Mouse (Mus musculus) cerebellum, postnatal 4 days (tissue): ENCODE measurements at regions not wholly inside any gene's neighbourhood (a gene's known extent, or its start where the extent isn't known, plus 50 kb on each side); places are given as distances from the start of the nearest gene placed in this dataset.
A peak's percentile ranks its signal among the peaks of the same experiment; 100 is the strongest.

Source experiments
- DNase-seq, 2 experiments: peaks; one replicate each; pipeline ENCODE4 v3.0.0; 2022; ENCODE audit warnings: low spot score in 2 of 2, mixed read lengths in 1 of 2

DNA sequence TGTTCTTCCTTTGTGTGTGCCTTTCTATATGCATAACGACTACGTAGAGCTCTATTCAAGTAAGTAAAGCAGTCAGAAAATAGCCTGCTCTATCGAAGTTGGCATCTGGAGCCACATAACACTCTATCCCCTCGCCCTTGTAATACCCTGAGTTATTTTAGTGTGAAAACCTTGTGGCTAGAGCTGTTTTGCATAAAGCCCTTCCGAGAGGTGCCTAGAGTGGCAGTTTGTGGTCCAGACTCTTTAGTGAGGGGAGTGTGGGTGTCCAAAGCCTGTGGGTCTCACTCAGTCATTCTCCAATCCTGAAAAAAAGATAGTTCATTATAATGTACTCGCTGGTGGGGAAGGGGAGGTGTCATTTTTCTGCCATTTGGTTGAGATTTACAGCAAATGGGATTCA lies 855.2 kb upstream of the Car8 start:
- no peak for DNase-seq

DNA sequence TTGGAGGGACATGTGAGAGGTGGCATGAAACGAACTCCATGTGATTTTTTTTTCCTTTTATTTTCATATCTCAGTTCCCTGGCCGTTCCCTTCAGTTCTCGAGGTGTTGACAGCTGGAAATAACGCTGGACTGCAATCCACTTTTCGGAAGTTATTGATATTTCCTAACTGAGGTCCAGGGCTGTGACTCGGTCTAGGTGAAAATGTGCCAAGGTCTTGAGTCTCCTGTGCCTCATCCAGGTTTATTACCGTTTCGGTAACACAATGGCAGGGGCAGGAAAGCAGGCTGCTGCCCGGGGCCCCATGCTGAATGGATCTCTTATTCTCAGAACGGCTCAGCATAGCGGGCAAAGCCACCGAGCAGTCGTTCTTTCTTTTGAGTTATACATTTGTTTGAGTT lies 844.7 kb upstream of the Car8 start:
- no peak for DNase-seq

DNA sequence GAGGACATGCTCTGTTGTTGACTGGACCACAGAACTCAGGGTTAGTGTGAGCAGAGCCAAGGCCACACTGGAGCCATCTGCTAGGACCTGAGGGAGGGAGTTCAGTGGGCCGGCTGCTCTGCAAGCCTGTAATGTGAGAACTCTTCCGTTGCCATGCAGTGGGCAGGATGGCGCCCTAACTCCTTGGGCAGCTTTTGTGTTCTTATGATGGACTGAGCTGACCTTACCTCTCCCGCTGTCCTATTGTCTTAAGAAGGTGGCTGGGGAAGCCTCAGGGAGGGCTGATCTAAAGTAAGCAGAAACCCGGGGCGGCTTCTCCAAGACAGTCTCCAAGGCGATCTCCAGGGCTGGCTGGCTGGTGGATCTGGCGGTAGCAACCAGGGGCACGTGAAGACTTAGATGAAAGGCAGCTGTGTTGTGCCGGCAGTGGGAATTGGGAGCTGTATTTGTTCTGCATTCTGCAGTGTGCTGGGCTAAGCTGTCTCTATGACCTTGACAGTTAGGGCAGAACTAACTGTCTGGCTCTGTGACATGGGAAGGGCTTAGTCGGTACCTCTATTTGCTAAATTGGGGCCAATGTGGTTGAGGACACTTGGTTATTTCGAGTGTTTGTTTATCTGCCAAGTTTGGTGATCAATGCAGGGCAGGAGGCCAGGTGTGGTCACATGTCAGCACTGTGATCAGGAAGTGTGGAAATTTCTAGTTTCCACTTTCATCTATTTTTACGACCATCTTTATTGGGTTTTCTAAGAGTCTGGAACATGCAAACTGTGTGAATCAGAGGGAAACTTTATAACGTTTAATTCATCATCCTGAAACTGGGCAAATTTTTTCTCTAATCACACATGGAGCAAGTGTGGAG lies 843.1 kb upstream of the Car8 start:
- DNase-seq, result peak in 1 of 2 experiments; percentile 46

DNA sequence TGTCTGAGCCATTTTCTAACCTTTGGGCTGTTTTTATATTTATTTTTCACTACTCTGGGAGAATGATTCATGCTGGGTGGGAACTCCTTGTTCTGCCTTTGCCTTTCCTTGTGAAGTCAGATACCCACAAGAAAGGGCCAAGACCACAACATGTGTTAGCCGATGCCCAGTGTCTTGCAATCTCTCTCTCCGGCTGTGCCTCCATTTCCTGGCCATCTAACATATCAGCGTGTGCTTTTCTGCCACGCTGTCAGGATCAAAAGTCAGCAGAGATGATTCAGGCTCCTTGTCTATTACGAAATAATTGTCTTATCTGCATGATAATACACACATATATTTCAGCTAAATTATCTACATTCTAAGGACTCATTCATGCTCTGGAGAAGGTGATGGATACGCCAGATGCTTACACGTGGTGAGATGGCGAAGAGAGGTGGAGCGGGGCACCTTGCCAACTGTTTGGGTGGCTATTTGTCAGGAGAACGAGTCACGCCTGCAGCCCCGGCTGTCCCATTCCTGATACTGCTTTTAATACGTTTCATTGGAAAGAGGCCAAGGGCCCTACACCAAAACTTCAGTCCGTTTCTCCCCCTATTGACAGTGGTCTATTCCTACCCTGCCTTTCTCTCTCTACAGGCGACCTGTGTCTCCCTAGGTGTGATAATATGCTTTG lies 842.1 kb upstream of the Car8 start:
- peak in 1 of 2 experiments; percentile 70 for DNase-seq

DNA sequence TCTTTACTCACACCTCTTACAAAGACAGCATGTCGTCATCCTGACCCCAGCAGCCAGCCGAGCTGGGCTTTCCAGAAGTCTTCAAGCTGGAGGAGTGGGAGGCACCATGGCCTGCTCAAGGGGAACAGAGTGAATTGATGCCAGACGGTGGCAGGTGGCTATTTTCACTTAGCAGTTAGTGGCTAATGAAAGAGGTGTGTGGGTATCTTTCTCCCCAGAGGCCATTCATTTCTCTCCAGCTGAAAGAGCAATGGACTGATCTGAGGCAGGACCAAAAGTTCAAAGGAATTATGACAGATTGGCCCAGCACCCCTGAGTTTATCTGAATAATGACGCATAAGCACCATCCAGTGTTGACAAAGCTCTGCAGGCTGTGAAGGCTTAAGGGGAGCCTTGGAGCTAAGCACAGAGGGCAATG lies 841.0 kb upstream of the Car8 start:
- DNase-seq, result no peak

DNA sequence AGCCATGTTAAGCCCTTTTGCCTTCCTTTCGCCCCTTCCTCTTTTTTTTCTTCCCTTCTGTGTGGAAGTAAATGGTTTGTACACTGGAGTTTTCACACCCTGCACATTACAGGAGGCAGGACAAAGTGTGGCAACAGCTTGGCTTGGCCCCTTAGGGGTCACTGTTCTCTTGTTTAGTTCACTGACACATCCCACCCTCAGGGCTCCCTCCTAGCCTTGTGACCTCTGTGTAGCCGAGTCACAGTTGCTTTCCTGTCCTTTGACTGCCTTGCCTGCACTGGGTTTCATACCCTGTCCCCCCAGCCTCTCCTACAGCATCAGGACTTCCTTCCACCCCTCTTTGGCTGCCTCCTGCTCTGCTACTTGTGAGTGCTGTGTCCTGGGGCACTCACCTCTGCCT lies 835.6 kb upstream of the Car8 start:
- DNase-seq, result no peak

DNA sequence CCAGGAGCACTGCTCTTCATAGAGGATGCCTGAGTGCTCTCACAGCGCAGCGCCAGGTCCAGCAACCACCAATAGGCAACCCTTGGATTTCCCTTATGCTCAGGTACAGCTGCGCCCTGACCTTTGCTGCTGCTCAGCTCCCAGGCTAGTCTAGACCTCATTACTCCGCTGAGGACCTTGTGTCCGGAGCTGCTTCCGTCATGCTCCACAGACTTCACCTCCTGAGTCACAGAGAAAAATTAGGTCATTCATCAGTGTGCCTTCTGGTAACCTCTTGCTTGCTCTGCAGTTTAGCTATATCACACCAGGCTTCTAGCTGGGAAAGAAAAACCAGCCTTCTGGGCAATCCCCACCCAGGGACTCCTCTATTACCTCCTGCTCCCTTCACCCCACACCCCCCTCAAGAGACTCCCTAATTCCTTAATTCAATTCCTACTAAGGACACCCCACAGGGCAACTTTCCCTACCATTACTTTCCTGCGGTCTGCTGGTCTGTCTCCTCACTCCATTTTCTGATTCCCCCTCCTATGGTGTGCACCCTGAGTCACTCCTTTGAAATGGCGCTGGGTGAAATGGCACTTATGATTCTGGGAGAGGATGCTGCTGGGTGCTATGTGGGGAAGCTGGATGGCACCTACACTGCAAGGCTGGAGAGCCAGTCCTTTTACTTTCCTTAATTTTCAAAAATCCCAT lies 835.0 kb upstream of the Car8 start:
- DNase-seq, result no peak

DNA sequence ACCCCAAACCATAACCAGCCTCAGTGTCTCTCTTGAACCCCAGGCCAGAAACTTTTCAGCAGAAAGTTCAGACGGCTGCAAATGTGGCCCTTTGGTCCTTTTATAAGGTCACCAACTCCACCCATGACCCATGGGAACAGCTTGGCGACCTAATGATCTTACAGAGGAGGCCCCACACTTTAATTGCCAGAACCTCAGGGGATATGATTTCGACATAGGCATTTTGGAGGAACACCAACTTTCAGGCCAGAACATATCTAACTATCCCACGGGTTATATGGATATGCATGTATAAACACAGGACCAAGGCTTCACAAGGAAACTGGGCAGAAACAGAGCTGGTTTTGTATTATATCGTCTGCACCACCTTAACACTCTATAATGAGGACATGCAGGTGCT lies 833.5 kb upstream of the Car8 start:
- DNase-seq, result no peak

DNA sequence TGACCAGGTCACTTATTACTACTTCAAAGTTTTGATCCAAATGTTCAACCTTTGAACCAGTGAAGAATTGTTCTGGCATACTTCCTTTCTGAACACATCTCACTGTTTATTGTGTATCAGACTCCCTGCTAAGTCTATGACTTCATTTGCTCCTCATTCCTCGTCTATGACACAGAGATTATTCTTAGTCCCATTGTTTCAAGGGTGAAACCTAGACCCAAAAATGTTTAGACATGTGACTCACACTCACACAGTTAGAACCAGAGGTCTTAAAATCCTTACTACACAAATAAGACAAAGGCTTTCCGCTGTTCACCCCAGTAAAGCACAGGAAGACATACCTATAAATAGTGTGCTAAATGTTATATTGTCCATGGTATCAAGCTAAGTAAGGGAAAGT lies 829.0 kb upstream of the Car8 start:
- DNase-seq, result no peak

DNA sequence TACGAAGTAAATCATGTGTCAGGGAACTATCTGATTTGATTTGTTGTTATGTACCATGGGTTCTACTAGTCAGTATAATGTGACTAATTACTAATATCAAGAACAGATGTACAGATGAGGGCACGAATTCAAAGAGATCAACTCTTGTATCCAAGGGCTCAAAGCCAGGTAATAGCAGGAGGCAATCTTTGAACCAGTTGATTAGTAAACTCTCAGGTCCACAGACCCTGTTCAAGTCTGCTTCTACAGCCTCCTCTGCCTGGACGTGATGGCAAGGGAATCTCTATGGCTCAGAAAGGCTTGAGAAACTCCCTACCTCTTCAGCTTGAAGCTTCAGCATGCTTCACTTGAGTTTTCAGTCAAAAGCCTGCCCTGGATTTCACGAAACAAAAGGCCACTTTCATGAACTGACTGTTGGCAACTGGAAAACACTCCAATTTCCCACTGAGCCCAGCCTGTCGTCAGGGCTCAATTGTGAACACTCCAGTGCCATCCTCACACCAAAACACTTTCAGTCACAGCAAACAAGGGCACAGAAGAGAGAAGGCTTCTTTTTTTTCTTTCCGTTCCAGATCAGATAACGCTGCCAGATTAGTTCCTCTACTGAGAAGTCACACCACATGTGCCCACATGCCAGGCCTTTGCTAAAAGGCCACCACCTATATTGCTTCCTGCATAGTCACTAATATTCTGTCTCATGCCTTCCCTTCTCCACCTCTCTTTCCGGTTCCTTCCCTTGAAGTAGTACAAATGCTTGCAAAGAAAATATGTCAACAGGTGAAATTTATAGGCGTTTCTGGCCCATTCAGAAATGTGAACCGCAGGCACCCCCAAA lies 827.4 kb upstream of the Car8 start:
- no peak for DNase-seq

DNA sequence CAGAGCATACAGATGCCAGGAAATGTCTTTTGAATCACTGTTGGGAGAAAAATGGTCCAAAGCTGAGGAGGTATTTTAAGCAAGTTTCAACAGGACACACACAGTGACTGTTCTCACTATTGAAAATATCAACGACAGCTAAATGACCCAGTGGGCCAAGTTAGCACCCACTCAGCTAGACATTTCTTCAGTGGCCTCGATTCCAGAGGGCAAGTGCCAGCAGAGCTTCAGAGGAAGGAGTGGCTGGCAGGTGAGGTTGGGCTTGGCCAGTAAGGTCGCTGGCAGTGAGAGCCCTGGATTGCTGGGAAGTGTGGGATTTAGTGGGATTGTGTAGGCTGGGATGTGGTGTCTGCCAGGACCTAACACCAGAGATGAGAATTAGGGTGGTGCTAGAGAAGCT lies 823.1 kb upstream of the Car8 start:
- no peak for DNase-seq

DNA sequence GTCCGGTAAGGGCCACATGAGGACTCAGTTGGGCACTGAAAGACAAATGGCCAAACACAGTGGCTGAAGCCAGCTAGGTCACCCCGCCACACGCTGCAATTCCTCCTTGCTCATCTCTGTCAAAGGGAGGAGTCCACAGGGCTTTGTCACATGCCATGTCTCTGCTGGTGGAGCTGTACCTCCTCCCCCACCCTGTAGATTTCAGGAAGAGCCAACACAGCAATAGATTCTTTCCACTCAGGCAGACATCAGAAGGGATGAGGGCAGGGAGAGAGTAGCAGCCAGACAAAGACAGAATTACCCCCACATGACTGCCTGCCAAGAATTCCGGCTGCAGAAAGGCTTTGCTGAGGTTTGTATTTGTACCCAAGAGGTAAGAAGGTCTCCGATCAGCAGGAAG lies 821.4 kb upstream of the Car8 start:
- DNase-seq, result no peak

DNA sequence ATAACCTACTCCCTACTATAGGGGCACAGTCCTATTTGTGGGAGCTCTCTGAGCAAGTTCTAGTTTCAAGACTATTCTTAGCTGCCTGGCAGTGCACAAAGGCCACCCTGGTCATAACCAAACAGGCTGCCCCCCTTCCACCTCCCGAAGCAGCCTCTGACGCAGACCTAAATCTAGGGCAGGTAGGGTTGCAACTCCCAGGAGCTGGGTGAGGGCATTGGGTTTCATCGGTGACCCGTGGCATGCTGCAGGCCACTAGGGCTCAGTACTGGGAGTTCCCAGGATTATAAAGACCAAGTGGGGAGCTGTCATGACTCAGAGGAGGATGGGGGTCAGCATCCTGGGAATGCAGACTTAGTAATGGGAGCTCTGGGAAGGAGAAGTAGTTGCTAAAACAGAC lies 818.8 kb upstream of the Car8 start:
- no peak for DNase-seq

DNA sequence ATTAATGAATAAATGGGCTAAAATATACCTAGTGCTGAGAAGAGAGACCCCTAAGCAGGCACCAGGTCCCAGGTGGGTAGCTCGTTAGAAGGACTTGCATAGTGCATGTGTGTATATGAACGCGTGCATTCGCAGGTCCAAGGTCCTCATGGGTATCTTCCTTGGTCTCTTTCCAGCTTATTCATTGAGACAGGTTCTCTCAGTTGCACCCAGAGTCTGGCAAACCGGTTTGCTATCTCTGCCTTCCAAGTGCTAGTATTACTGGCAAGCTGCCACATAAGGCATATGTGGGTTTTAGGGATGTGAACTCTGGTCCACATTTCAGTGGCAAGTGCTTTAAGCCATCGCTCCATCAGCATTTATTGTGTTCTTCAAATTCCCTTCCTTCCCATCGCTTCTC lies 818.3 kb upstream of the Car8 start:
- DNase-seq, result no peak

DNA sequence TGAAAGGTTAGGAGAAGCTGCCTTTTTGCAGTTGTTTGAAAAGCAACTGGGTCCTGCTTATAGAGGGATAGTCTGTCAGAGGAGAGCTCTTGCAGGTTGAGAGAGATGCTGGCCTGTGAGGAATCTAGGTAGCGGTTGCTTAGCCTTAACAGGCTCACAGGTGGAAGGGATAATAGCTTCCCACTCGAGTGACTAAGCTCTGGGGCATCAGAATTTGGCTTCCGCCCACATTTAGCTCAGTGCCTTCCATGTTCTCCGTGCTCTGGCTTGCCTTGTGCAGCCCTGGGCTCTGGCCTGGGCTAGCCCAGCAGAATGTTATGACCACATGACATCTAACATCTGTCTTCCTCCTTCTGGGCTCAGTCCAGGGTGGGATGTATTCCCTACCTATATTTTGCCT lies 817.0 kb upstream of the Car8 start:
- DNase-seq, result no peak

DNA sequence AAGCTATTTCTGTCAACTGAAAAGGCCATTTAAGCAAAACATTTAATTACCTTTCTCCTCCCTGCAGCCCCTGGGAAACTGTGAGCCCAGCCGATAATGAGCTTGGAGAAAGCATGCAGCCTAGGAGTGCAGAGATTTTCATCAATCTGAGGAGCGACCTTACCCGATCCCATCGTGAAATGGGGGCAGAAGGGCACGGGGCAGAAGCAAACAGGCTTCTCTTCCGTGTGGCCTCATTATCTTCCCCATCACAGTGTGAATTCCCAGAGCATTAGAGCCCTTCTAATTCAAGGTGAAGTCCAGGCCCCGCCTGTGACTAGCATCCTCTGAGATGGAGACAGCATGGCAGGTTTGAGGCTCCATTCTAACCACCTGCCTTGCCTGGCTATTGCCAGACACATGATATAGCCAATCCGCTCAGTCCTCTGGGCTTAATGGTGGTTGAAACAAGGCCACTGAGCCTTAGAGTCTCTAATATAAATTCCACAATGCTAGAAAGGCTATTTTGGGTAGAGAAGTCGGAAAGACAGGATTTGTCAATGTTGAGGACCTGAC lies 816.5 kb upstream of the Car8 start:
- DNase-seq, result no peak

DNA sequence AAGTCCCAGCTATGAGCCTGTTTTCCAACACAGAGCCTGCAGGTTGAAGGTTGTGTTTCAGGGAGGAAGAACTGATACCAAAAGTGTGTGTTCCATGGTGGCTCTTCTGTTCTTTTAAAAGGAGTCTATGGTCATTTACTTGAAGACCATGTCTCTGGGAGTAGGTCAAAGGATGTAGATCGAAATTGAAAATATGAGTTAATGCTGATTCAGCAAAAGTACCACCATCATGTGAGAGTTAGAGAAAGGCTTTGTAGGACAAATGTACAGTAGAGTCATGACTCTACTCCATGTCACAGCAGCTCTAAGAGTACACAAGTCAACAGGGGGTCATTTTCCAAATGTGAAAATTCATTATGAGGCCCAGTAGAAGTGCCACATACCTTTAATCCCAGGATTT lies 810.0 kb upstream of the Car8 start:
- DNase-seq, result no peak

DNA sequence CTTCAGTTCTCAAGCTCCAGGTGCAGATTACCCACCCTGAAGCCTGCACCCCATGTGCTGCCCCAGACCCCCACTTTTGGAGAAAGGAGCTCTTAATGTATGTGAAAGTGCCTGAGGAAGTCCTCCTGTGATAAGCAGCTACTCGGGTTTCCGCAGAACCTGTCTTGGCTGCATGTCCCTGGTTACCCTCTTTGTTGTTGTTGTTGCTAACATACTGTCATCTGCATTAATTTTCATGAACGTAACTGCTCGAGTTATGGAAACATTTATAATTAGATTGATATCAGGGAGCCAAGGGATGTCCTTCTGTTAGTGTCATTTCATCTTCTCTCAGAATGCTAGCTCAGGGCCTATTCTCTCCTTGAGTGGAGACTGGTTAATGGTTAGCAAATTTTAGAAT lies 808.3 kb upstream of the Car8 start:
- DNase-seq, result no peak

DNA sequence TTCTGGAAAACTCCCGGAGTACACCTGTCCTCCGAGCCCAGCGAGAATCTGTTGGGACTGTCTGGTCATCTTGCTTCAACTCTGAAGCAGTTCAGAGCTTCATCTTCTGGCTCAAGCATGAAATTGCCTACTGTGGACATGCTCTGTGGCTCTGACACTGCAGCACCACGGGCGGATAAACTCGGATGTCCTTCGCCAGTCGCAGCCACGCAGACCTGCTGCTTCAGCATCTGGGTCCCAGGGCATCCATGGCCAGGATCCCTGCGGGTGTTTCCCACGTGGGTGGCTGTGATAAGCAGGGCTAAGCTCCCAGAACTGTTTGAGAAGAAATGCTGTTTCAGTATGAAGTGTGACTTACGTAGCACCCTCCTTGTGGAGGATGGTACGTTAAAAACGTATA lies 807.6 kb upstream of the Car8 start:
- no peak for DNase-seq

DNA sequence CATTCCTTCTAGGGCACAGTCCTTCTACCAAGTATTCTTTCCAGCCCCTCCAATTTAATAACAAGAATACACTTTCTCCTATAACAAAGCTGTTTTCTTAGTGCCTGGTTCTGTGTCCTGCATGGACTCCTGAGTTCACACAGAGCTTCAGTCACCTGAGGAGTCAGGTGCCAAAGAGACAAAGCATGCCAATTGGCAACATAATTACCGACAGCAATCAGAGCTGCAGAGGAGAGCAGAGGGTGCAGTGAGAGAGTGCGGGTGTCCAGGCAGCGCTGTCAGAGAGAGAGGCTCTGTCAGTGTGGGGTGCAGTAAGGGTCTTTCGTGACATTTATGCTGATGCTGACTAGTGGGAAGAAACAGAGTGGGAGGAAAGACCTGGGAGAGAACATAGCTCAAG lies 807.2 kb upstream of the Car8 start:
- DNase-seq, result no peak

DNA sequence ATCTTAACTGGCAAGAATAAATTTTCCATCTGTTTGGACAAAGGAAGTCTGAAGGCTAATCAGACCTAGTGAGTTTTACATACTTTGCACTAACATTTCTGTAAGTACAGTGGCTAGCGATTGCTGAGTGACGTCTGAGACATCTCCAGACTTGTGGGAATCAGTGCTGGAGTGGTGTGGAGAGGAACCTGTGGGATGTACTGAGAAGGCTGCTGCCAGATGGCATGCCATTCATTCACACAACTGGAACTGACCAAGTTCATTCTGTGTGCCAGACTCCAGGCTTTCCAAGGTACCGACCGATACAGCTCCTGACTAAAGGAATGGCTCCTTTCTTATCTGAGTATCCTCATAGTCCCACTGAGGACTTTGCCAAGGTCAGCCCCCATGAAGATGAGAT lies 797.2 kb upstream of the Car8 start:
- no peak for DNase-seq

DNA sequence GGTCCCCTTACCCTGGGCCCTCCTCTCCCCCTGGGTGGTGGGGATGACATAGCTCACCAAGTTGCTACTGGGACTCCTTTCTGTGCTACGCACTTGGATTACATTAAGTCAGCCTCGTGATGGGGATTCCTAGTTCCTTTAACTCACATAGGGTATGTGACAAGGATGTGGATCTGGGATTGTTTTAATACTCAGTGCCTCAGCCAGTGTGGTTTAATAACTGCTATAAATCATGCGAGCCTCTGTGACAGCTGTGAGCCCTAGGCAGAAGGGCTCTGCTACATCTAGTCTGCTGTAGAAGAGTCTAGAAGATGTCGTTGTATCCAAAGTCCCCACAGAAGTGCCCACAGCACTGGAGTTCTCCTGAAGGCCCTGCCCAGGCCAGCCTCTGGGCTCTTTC lies 796.5 kb upstream of the Car8 start:
- DNase-seq, result no peak
